Mouse (Mus musculus) gastrocnemius, postnatal 4 days (tissue): ENCODE data around the gene Usp13. TPM values are rescaled to one million over a fixed set of nuclear protein-coding genes. Genes with fewer than 3 reads are reported as not detected.

Source experiments
- DNase-seq, 2 experiments: peaks; one replicate each; pipeline ENCODE4 v3.0.0; 2021 to 2022; ENCODE audit warnings: low spot score in 2 of 2, mixed read lengths in 2 of 2
- long read RNA-seq, 2 experiments: library from polyadenylated mRNA; stranded (forward); transcript quantifications; one replicate each; pipeline ENCODE4 v2.0.0; 2021
- total RNA-seq, 2 experiments: library from RNA; stranded (reverse); gene quantifications; 2 replicates each; pipeline ENCODE4 v1.2.3; 2021

The Usp13 gene
- 100 to 1,000 TPM in 1 of 2 experiments, 10 to 100 TPM in 1; 94.4 to 105 TPM for total RNA-seq
- long read RNA-seq, experiment 1, full-length matches to known transcripts, result 65 of 102 reads
- long read RNA-seq, experiment 1, partial matches to known transcripts, result 11 of 102 reads
- long read RNA-seq, experiment 1, other reads (novel, unspliced or antisense), result 26 of 102 reads
- long read RNA-seq, experiment 2, full-length matches to known transcripts, result 94 of 137 reads
- long read RNA-seq, experiment 2, partial matches to known transcripts, result 10 of 137 reads
- long read RNA-seq, experiment 2, other reads (novel, unspliced or antisense), result 33 of 137 reads

DNA sequence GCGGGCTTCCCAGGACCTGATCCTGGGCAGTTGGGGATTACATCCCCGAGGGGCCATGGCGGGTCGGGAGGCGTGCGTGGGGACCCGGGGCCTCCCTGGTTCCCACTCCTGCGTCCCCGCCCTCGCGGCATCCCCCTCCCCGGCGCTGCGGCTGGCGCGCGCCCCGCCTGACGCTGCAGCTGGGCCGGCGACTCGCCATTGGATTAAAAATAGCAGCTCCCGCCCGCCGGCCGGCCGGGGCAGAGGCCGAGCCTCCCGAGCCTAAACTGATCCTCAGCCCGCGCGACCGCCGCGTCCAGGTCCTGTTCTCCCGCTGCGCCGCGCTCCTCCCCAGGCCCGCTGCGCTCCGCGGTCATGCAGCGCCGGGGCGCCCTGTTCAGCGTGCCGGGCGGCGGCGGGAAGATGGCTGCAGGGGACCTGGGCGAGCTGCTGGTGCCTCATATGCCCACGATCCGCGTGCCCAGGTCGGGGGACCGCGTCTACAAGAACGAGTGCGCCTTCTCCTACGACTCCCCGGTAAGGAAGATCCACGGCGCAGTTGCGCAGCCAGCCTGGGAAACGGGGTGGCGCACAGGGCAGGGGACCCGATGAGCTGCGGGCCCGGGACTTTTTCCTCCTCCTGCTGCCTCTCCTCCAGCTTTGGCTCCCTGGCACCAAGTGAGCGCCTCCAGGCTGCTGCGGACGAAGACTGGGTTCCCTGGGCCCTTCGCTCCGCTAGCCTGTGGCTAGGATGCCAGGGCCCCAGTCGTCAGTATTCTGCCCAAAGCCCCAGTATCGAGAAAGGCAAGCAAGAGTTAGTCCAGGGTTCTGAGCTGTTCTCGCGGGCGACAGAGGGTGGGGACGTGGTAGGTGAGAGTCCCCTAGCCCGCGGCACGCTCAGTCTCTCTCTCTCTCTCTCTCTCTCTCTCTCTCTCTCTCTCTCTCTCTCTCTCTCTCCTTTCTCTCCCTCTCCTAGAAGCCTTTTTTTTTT, at the start of gene Usp13:
TSS of gene Usp13 (plus strand) at position 190 of the 970 bp plus-strand sequence.
- DNase-seq, result peak; percentile 69 to 79

DNA sequence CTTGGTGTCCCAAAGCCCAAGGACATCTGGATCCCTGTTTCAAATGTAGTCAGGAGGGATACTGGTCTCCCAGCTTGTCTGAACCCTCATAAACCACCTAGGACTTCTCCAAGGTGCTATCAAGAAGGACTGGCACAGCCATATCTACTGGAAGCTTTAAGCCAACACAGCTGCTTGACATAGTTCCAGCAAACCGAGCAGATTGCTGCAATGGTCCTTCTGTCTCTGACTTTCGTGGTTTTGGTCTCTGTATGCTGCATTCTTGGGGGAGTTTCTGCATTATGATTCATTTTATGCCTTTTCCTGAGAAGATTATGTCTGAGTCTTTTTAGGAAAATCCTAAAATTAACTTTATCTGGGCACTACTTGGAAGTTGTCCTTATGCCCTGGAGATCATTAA, 46.6 kb upstream of the Usp13 start:
- DNase-seq, result no peak

DNA sequence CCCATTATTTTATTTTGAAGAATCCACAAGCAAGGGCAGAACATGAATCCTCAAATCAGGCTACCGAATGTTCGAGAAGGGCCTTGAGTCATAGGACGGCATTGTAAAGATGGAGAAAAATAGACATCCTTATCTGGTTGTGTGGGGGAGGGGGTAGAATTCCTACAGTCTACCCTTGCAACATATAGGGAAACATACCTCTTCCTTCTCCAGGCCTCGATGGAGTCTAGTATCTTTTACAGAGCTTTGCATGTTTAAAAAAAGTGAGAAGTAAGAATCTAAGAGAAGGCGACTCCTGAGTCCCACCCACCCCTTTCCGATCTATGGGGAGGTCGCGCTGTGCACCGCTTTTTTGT, 367 bp upstream of the Usp13 start:
- DNase-seq, result no peak

DNA sequence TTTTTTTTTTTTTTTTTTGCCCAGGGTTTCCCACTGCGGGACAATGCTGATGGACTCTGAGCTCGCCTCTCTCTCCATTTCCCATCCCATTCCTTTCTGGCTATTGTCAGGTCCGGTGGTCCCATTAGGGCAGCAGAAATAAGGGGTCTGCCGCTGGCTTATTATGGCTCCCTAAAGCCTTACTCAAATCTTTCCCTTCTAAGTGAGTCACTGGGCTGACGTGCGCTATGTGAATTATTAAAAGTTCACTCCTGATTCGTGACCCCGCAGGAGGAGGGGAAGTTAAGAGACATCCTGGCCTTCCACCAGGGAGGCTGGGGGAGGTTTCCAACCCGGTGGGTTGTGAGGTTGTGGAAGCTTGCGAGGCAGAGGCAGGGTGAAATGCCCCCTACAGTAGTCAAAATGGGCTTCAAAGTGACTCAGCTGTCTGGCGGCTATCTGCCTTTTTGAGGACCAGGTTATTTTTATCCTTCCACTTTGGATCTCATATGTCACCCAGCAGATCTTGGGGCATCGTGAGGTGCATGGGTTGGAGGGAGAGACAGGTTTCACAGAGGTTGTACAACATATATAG, 1.1 kb downstream of the Usp13 start:
- no peak for DNase-seq

DNA sequence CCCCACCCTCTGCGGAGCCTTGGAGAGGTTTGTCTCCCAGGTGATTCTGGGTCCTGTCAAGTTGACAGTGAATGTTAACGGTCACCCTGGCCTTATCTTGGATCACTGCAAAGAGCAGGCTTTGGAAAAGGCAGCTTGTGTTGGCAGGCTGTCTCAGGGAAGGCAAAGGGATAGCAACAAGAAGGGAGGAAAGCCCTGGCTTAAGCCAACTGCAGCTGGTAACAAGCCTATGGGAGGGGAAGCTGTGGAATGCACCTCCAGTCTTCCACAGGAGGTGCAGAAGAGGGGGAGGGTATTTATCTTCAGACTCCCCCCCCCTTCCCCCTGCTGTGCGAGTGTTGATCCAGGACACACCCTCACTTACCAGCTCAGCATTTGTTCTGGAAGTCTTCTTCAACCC, 5.3 kb downstream of the Usp13 start:
- no peak for DNase-seq

DNA sequence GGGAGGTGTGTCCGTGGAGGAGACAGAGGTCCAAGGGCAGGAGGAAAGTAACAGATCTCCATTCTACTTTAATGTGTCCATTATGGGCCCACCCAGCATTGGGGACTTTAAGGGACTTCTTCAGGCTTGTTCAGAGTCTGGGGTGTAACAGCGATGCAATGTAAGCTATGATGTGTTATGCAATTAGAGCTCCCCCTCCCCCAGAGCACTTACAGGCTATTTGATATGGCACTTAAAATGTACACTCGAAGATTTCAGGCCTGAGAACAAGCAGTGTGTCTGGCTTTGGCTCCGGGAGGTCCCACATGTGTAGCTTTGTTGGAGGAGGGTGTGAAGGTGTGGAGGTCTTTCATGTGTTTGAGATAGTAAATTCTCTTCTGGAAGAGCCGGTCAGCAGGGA, 7.6 kb downstream of the Usp13 start:
- DNase-seq, result no peak

DNA sequence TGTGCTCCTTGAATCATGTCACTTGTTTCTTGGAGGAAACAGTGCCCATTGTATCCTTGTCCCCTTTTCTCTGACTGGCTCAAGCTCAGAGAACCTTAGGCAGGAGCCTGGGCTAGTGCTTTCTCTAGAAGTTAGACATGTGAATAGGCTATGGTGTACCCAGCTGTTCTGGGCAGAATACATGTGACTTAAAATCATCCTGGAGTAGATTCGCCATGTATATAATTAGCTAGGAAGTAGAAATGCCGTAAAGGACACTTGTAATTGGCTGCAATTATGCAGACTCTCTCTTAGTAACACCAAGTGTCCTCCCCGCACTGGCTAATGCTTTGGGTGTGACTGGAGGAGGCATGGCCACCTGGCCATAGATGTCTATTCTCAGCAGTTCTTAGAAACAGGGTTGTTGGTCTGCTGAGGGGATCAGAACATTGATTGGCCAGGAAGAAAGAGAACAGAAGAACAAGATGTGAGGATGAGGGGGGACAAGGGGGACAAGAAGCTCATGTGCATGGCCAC, 8.7 kb downstream of the Usp13 start:
- no peak for DNase-seq

DNA sequence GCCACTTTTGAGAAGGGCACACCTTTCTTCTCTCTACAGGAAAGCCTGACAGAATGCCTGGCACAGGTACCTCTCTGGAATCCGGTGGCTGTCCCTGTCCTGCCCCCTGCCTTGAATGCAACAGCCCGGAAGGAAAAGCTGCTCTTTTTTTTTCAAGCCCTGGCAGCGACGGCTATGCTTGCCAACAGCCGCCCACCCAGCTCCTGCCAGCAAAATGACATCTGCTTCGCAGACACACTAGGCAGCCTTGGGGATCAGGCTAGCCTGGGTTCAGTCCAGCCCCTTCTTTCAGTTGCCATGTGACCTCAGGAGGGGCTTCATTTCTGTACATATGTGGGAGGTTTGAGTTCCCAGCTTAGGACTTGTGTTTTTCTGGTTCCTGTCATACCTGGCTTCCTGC, 9.4 kb downstream of the Usp13 start:
- no peak for DNase-seq

DNA sequence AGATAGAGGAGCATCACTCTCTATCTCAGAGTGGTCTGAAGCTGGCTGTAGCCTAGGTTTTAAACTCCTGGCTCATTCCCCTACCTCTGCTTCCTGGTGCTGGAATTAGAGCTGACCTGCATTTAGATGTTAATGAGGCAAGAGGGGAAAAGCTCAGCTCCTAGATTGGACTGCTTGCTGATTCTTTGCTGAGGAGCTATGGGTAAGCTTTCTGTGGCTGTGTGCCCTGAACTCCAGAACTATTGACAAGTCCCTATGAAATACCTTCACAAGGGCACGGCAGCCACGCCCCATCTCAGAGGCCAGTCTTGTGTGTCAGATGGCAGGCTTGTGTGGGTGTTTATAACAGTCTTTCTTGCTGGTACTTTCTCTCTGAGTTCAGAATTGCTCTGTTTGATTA, 16.5 kb downstream of the Usp13 start:
- no peak for DNase-seq

DNA sequence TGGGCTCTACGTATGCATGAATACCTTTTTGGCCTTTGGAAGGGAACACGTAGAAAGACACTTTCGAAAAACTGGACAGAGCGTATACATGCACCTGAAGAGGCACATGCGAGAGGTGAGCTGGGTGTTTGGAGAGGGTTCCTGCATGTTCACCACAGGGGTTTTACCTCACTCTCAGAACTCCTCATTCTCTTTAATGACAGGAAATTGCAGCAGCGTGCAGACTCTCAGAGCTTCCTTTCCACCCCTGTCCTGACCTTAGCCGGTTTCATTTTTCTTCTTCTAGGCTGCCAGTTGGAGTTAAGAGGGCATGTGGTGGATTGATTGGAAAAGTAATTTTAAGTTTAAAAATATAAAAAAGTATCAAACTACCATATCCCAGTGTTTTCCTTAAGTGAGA, 20.5 kb downstream of the Usp13 start:
- no peak for DNase-seq

DNA sequence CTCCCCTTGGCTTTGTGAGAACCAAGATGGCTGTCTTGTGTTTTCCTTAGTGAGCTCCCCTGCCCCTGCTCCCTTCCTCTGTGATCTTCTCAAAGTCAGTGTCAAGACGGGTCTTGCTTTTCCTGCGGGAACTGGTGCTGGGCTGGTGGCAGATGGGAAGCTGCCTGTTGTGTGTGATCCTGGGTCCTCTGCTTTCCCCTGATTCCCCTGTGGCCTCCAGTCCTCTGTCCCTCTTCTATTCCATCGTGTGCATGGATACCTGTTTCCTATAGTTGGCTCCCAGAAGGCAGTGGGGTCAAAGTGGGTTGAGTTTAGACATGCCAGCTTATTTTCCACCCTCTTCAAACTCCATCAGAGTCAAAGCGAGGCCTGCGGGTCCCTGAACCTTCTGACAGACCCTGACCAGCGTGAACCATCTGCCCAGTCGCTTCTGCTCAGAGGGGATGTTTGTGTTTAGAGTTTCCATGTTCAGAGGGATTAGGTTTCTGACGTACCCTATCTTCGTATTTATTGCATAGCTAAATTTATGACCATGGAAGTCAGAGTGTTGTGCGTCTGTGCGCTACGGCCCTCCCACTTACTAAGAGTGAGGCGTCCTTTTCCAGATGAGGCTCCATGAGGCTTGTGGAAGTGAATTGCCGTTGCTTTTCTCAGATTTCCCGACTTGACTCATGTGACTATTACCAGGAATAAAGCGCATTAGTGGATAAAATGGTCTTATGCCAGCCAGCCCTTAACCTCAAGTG, 39.2 kb downstream of the Usp13 start:
- no peak for DNase-seq

DNA sequence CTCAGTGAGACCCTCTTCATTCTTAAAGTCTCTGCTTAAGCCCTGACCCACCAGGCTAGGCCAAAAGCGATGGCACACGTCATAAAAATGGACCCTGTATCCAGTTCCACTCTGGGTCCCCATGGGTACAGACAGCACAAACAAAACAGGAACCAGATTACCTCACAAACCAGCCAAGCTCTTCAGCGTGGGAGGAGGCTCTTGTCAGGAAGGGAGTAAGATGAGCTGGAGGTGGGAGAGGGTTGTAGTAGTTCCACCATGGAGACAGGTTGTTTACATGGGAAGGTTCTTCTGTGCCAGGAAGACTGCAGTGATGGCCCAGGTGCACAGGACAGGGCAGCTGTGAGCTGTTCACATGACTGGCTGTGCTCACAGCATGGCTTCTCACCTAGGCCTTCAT, 53.7 kb downstream of the Usp13 start:
- no peak for DNase-seq

DNA sequence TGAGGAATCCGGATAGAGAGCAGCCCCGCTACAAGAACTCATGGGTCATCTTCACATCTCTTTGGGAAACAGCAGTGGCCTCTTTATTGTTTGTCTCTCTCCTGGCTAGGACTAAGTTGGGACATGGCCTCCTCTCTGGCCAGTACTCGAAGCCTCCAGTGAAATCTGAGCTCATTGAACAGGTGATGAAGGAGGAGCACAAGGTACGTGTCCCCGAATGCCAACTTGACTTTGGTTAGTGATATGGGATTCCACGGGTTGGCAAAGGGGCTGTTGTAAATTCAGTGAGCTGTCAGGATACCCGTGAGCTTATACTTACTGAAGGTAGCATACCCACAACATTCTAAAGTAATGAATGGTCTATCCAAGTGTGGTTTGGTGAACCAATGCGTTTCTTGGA, 69.0 kb downstream of the Usp13 start:
- DNase-seq, result no peak

DNA sequence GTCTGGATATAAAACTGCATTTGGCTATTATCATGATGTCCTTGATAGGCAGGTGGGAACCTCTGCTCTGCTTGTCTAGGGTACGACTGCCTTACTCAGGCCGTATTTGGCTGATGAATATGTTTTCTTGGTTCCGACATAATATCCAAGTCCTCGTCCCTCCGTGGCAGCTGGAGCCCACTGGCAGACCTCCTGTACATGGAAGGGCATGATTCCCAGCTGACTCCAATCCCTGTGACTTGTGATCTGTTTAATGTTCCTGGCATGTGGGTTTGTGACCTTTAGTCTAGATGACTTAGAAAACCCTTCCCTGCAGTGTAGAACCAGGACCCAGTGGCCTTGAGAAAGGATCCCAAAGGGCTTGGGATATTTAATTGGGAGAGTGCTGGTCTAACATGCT, 71.5 kb downstream of the Usp13 start:
- DNase-seq, result no peak

DNA sequence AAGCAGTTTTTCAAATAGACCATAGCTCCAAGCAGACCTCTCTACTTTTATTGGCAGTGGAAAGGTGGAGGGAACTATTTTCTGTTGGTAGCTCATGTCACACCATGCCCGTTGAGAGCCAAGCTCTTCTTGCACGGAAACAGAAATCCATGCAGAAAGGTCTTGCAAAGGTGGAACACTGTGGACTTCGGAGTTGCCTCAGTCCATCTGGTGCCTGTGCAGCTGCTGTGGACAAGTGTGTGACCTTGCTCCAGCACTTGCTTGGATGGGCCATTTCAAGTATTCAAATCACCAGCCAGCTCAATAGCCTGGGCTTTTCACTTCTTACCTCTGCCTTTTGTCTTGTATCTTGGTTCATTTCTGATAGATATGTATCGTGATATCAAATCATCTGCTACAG, 72.8 kb downstream of the Usp13 start:
- no peak for DNase-seq

DNA sequence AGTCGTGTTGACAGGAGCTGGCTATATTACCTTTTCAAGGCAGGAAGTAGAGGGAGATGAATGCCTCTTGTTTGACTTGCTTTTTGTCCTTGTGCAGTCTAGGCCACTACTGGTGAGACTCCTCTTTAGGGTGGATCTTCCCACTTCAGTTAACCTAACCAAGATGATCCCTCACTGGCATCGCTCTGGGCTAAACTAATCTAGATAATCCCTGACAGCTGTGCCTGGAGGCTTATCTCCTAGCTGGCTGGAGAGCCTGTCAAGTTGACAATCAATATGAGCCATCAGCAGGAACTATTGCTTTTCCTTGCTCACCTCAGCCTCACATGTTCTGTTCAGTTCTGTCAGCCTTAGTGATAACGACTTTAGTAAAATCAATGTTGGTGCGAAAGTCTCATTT, 86.1 kb downstream of the Usp13 start:
- no peak for DNase-seq

DNA sequence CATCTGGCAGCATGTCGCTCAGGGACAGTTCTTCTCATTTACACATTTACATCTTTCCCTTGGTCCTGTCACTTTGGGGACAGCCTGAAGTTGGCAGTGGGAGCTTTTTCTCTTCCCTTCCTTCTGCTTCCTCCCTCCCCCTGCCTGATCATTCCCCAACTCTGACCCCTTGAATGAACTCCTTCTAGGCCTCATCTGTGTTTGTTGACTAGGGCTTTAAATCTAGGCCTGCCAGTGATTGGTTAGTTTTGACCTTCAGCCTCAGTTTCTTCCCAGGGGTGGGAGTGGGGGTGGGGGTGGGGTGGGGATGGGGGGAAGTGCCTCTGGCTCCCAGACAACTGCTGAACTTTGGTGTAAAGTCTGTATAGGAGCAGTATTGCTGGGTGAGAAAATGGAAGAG, 87.3 kb downstream of the Usp13 start:
- no peak for DNase-seq

DNA sequence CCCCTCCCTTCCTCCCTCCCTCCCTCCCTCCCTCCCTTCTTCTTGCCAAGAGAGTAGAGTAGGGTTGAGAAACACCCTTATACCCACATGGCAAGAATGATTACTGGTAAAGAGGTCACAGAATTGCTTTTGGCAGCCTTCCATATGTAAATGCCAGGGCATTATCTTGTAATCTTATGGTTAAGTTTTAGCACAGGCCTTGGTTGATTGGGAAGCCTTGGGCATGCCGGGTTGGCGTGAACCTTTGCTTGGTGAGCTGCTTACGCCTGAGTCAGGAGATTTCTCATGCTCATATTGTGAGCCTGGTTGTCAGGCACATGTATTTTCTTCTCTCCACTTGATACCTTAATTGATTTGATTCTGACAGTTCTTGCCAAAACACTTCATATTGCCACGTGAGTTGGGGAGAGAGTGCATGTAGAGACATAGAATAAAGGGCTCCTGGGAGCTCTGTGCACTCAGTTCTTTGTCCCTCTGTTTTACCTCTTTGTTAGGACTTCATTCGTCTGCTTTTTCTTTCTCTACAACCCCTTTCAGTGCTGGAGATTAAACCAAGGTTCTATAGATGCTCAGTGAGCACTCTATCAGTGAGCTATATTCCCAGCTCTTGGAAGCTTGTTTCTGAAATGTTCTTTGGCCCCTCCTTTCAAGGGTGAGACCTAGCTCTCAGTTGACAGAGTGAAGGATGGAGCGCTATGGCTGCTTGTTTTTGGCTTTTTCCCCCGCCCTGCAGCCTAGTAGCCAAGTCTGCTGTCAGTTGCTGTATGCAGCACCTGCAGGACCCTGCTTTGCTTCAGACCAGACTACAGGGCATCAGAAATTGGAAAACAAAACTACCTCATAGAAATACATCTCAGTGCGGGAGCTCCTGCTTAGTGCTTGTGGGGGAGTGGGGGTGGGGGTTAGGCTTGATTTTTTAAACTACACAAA, 88.8 kb downstream of the Usp13 start:
- no peak for DNase-seq

DNA sequence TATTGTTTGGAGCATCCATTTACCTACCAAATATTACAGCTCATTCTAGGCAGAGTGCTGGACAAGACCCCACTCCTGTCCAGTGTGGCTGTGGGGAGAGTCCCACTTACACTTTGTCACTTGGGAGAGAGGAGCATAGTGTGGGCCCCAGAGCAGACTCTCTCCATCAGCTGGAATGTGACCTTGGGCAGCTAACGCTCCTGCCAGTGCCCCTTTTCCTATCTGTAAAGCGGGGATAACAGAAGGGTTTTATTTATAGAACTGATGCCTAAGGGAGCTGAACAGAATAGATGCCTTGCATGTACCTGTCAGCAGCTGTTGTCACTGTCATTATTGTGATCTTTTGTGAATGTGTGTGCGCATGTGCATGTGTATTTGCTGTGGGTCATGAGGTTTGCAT, 91.1 kb downstream of the Usp13 start:
- no peak for DNase-seq

DNA sequence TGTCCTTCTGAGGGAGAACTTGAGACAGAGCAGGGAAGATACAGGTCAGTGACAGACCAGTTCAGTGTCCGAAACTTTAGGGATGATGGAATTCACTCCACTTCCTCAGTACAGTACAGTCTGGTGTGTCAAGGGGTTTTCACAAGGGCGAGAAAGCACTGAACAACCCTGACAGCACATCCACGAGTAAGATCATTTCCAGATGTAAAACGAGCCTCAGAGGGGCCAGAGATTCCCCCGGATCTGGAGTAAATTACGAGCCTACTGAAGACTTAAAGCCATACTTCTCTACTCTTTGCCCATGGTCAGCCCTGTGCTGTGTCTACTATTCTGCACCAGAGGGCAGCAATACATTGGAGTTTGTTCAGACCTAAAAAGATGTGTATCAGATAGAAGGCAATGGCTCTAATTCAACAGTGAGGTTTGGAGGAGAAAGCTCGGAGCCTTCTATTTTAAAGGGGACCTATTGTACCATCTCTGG, 92.8 kb downstream of the Usp13 start:
- no peak for DNase-seq
